Mouse (Mus musculus) cerebellum, postnatal 25 days (tissue): ENCODE data around the gene 2410141K09Rik.
"Not testable (repeated sequence)": the region's sequence is repeated elsewhere in the genome, so short reads cannot be mapped to it uniquely, and the experiment has no call there.

Source experiments
- DNase-seq, 2 experiments: peaks; one replicate each; pipeline ENCODE4 v3.0.0; 2021; ENCODE audit warnings: mixed read lengths in 2 of 2

Gene 2410141K09Rik

GRCm38 (mm10) chr13:66441018-66441417 lies at the start of gene 2410141K09Rik:
Gene 2410141K09Rik, minus strand, starts transcription at chr13:66441118.
- not testable (repeated sequence) for DNase-seq

- not testable (repeated sequence) for DNase-seq
Measured at GRCm38 (mm10) chr13:66426858-66427257, 14.1 kb downstream of the 2410141K09Rik start.

GRCm38 (mm10) chr13:66414962-66415361 lies 26.0 kb downstream of the 2410141K09Rik start:
- DNase-seq, result not testable (repeated sequence)
